Mouse (Mus musculus): Measurements from ENCODE around the gene Pemt. TPM values are rescaled to one million over a fixed set of nuclear protein-coding genes. Genes with fewer than 3 reads are reported as not detected.
A peak's percentile ranks its signal among the peaks of the same experiment; 100 is the strongest.

Gene Pemt
- total RNA-seq, 2 experiments from 2014 or later = 2.6 to 3.7 TPM

DNA sequence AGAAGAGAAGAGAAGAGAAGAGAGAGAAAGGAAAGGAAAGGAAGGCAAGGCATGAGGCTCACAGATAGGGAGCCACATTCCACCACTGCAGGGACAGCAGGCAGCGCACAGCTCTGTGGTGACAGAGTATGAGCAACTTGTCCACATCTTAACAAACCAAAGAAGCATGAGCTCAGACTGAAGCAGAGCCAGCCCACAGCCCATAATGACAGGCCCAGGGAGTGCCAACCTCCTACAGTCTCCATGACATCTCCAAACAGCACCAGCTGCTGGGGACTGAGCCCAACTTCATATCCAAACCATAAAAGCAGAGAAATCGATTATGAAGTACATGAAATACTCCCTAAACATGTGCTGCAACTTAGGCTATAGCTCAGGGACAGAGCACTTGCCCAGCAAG, 11.7 kb upstream of the Pemt start:
- no peak for DNase-seq

GRCm38 (mm10) chr11:60056520-60056919, 10.2 kb upstream of the Pemt start:
- no peak for DNase-seq

DNA sequence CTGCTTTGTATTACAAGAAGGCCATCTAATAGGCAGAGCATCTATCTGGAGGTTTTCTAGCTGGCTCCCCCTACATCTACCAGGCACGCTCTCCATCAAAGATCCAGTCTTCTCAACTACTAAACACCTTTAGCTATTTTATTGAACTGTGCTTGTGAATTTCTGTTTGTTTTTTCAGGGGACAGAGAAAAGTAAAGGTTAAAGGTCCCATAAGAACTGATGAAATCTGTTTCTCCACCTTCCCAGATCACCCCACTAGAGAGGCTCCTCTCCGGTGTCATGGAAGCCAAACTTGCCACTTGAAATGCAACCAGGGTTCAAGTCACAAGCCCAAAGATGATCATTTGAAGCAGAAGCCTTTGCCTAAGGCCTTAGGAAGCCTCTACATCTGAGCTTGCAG, 2.6 kb upstream of the Pemt start:
- DNase-seq = no peak

GRCm38 (mm10) chr11:60045676-60046057, 622 bp downstream of the Pemt start:
- DNase-seq = no peak

DNA sequence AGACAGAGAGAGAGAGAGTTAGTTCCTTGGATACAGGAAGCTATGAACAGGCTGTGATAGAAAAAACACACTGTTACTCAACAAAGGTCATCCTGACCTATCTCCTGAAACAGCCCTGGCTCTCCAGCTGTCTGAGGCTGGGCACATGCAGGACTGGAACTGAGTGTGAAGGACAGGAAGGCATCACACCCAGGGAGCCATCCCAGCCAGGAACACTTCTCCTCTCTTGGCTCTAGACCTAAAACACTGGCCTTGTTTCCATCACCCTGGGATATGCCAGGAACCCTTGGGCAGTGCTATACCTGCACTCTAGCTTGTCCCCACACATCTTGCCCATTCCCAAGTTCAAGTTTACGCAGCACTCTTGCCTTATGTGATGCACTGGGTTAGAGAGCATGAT, 1.5 kb downstream of the Pemt start:
- DNase-seq = no peak

GRCm38 (mm10) chr11:60042277-60042676, 4.0 kb downstream of the Pemt start:
- no peak for DNase-seq

GRCm38 (mm10) chr11:60036537-60037220, 9.6 kb downstream of the Pemt start:
- DNase-seq = no peak

GRCm38 (mm10) chr11:60034911-60035400, 11.3 kb downstream of the Pemt start:
- no peak for DNase-seq

DNA sequence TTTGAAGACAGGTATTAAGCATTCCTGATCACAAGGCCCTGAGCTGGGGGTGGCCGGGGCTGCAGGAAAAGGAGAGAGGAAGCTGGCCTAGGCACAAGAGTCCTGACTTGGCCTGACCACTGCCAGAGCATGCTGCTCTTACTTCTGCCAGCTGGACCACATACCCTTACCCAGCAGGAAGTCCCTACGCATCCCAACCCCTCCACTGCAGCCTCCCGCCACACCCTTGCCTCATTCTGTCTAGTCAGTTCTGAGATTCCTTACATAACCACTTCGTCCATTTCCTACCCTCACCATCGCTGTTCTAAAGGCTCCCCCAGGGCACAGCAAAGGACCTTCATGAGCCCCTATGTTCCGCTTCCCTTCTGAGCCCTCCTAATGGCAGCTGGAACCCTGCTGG, 12.0 kb downstream of the Pemt start:
- no peak for DNase-seq

DNA sequence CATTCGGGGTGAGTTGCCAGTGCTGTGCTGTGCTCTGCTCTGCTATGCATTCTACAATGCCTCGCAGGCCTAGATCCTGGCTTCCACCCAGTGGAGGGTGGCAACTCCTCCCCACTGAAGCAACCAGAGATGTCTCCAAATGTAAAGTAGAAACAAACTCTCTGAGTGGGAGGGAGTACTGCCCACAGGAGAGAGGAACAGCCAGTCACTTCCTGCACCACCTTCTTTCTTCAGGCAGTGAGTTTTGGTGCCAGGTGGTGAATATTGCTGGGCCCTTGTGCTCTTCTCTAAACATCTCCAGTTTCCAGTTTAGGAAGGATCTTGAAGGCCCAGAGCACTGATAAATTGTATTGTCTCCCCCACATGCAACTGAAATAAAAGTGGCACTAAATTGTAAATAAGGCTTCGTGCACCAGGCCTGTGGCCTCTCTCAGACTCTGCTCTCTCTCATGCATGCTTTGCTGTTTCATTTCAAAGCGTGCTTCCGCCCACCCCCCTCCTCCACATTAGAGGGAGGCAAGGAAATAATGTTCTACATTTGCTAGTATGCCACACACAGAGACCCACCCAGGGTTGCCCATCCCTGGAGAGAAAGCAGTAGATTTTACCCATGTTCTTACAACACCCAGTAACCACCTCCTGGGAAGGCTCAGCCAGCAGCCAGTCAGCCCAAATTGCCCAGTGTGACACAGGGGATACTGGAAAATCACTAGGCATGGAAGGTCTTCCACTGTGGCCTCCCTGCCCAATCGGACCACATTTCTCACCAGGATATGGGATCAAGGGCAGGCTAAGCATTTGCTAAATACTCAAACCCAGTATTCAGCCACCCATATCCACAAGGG, 13.5 kb downstream of the Pemt start:
- no peak for DNase-seq

DNA sequence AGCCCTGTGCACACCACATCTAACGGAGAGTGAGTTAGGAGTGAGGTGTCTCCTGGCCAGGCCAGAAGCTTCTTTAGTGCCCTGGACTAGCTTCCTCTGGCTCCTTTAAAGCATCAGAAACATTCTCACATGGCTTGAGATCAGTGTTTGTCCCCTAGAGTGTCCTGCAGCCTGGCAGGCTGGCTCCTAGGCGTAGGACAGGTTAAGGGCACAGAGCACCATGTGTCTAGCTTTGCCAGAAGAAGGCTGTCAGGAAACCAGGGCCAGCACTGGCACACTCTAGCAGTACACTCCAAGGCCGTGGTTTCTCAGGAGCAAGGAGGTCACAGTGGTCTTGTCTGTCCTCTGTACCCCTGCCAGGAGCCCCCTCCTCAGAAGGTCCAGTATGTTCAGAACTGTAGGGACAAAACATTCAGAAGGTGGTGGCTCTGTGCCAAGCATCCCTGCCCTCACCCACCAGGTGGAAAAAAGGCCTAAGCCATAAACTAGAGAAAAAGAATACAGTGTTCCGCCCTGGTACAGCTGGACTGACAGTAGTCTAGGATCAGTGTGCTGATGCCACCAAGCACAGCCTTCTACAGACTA, 15.4 kb downstream of the Pemt start:
- no peak for DNase-seq

GRCm38 (mm10) chr11:60029976-60030375, 16.3 kb downstream of the Pemt start:
- DNase-seq = no peak

- no peak for DNase-seq
These were observed 18.1 kb downstream of the Pemt start for GRCm38 (mm10) chr11:60027913-60028875.

- peak; percentile 45 for DNase-seq
These were observed 19.0 kb downstream of the Pemt start for GRCm38 (mm10) chr11:60027272-60027671.

DNA sequence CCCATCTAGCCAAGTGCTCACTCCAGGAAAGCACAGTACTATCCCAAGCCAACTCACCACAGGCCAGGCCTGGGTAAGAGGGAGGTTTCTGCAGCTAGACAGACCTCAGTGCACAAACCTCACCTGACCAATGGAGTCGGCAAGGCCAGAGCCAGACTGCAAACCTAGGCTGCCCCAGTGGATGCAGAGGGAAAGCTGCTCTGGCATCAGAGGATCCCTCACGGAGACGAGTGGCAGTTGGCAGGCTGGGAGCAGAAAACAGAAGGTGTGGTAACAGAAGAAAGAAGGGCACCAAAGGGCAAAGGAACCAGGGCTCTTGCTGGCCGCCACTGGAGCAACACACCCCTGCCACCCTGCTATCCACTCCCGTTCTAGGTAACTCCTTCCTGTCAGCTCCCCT, 20.1 kb downstream of the Pemt start:
- no peak for DNase-seq

- no peak for DNase-seq
These were observed 25.1 kb downstream of the Pemt start for GRCm38 (mm10) chr11:60021201-60021600.

- DNase-seq = no peak
These were observed 29.6 kb downstream of the Pemt start for GRCm38 (mm10) chr11:60016726-60017125.

GRCm38 (mm10) chr11:60011516-60011915, 34.8 kb downstream of the Pemt start:
- DNase-seq = peak; percentile 36

GRCm38 (mm10) chr11:60009451-60009850, 36.8 kb downstream of the Pemt start:
- no peak for DNase-seq

DNA sequence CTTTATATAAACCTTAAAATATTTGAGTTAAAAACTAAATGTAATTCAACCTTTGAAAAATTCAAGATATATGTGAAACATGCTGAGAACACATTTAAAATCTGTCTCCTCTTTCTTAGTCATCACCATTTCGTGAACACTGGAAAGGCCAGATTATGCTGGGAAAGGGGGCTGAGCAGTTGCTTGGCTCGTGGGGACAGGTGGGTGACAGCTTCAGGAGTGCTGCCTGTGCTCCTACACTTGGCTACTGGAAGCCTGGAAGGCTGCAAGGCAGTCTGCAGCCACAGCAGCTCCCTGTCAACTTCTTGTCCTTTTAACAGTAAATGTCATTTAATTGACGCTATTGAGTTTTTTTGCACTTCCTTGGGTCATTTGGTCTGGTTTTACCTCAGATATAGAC, 40.4 kb downstream of the Pemt start:
- DNase-seq = no peak

DNA sequence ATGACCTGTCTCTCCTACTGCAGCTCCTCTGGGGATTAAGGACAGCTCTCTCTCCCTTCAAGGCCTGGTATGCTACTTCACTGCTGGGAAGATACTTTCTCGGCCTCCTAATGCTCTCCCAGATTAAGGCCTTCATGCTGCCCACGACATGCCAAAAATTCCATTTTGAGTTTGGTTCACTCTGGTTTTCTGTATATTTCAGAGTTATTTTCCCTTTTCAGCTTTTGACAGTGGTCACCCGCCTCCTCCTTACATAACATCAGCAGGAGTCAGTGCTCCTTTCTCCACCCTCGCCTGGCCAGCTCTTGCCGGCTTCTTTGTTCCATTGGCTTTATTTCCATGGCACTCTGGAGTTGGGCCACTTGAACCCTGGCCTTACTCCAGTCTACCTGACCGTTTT, 41.6 kb downstream of the Pemt start:
- no peak for DNase-seq

DNA sequence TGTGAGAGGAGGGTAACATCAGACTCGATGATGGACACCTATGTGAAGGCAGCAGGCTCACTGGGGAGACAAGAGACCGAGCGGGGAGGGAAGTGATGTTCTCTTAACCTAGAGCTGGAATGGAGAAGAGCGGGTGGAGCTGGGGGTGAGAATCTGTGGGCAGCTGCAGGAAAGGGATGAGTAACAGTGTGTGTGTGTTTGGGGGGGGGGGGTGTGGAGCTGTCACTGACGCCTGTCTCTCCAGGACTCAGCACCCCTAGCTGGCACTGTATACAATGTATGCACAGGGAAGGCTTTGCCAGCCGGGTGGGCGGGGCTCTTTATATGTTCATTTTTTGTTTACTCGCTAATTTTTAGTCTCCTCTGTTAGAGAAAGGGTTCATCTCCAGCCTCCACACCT, 42.5 kb downstream of the Pemt start:
- no peak for DNase-seq

All from gastrocnemius, postnatal 25 days (tissue).